ENCODE assay signal across 18 mouse cellular contexts in genomic region chr4:59757452-59758435, GRCm38 (mm10). TPM values are rescaled to one million over a fixed set of nuclear protein-coding genes. Genes with fewer than 3 reads are reported as not detected.
DNase-seq lines count a peak whose midpoint lies in the region; ATAC-seq and TF ChIP-seq lines count a peak whose summit lies in the region.
"Had no signal": no experiment of that assay in that cellular context is flagged by ENCODE, and none has a peak within 500 bp of the region (broad histone marks: within the 10 kb centered on the region; RNA-seq: fewer than 3 reads in every experiment).

No protein-coding gene starts in this region.

- TF ChIP-seq CTCF in kidney, postnatal 0 days (IDR thresholded peaks at IDR 0.05; ENCODE audit: low read depth) = no peak

- no peak overlapping the region for H3K9ac ChIP-seq in hindbrain, embryonic 15.5 days
- no peak overlapping the region for H3K9ac ChIP-seq in kidney, postnatal 0 days (ENCODE audit: low read depth, low read length)
- H3K9ac ChIP-seq: heart, embryonic 15.5 days; hindbrain, embryonic 12.5 days; liver, embryonic 13.5 days; midbrain, embryonic 15.5 days had no signal

- H3K4me3 ChIP-seq in hindbrain, embryonic 15.5 days = no peak overlapping the region
- H3K4me3 ChIP-seq in hindbrain, embryonic 10.5 days = no peak overlapping the region
- H3K4me3 ChIP-seq in kidney, postnatal 0 days (replicated peaks; ENCODE audit: low read depth, low read length) = no peak overlapping the region
- H3K4me3 ChIP-seq: heart, embryonic 15.5 days; hindbrain, embryonic 12.5 days; limb, embryonic 10.5 days; liver, embryonic 13.5 days; midbrain, embryonic 15.5 days had no signal

- no peaks in the 10 kb centered on the region for H3K9me3 ChIP-seq in hindbrain, embryonic 15.5 days
- H3K9me3 ChIP-seq in hindbrain, embryonic 10.5 days = no peaks in the 10 kb centered on the region
- no peaks in the 10 kb centered on the region for H3K9me3 ChIP-seq in kidney, postnatal 0 days (replicated peaks; ENCODE audit: low read length)
- H3K9me3 ChIP-seq: heart, embryonic 15.5 days; hindbrain, embryonic 12.5 days; limb, embryonic 10.5 days; liver, embryonic 13.5 days; midbrain, embryonic 15.5 days had no signal

- no peak overlapping the region for H3K4me2 ChIP-seq in hindbrain, embryonic 15.5 days
- peak overlapping the region; percentile 34; the same call in 1 of the 2 replicates for H3K4me2 ChIP-seq in kidney, postnatal 0 days (ENCODE audit: low read length)
- H3K4me2 ChIP-seq: heart, embryonic 15.5 days; hindbrain, embryonic 12.5 days; liver, embryonic 13.5 days; midbrain, embryonic 15.5 days had no signal

- H3K27ac ChIP-seq in hindbrain, embryonic 15.5 days (replicated peaks) = no peak overlapping the region
- no peak overlapping the region for H3K27ac ChIP-seq in hindbrain, embryonic 10.5 days
- H3K27ac ChIP-seq in kidney, postnatal 0 days = peak overlapping the region; percentile 62
- H3K27ac ChIP-seq: heart, embryonic 15.5 days; hindbrain, embryonic 12.5 days; limb, embryonic 10.5 days; liver, embryonic 13.5 days; midbrain, embryonic 15.5 days had no signal

- H3K27me3 ChIP-seq in hindbrain, embryonic 15.5 days = no peaks in the 10 kb centered on the region
- H3K27me3 ChIP-seq in hindbrain, embryonic 10.5 days (ENCODE audit: insufficient read depth, poor library complexity, severe bottlenecking) = no peaks in the 10 kb centered on the region
- H3K27me3 ChIP-seq in kidney, postnatal 0 days (ENCODE audit: insufficient read depth, low read length) = no peaks in the 10 kb centered on the region
- H3K27me3 ChIP-seq: heart, embryonic 15.5 days; hindbrain, embryonic 12.5 days; liver, embryonic 13.5 days; midbrain, embryonic 15.5 days had no signal

- peak; percentile 20; the same call in 1 of the 2 replicates for ATAC-seq in hindbrain, embryonic 15.5 days (ENCODE audit: low FRiP score, low read depth)
- peak; percentile 38; the same call in 1 of the 2 replicates for ATAC-seq in granulocyte monocyte progenitor cell, adult 5-6 weeks (replicated peaks; ENCODE audit: poor library complexity, severe bottlenecking)
- ATAC-seq in kidney, postnatal 0 days (replicated peaks; ENCODE audit: low FRiP score, low read depth) = peak; percentile 64
- ATAC-seq: midbrain, embryonic 15.5 days had no signal

- peaks cover 15% of the 10 kb centered on the region for H3K4me1 ChIP-seq in hindbrain, embryonic 15.5 days (replicated peaks)
- no peaks in the 10 kb centered on the region; the same call in 1 of the 2 replicates for H3K4me1 ChIP-seq in hindbrain, embryonic 10.5 days (replicated peaks)
- peaks cover 21% of the 10 kb centered on the region for H3K4me1 ChIP-seq in kidney, postnatal 0 days (replicated peaks; ENCODE audit: insufficient read depth, low read length)
- H3K4me1 ChIP-seq: limb, embryonic 10.5 days; liver, embryonic 13.5 days; midbrain, embryonic 15.5 days had no signal

- no peaks in the 10 kb centered on the region; the same call in 1 of the 2 replicates for H3K36me3 ChIP-seq in hindbrain, embryonic 15.5 days
- peaks cover 17% of the 10 kb centered on the region for H3K36me3 ChIP-seq in hindbrain, embryonic 10.5 days
- H3K36me3 ChIP-seq in kidney, postnatal 0 days (ENCODE audit: insufficient read depth, low read length) = 0 out of 2 replicates have a peak, but pooled peaks cover 3% of the 10 kb centered on the region
- H3K36me3 ChIP-seq: heart, embryonic 15.5 days had no signal

- DNase-seq in hindbrain, embryonic 10.5 days (ENCODE audit: low spot score) = no peak
- DNase-seq in NIH3T3 (ENCODE audit: low read depth) = peak; percentile 89
- peak; percentile 72 for DNase-seq in kidney, postnatal 0 days (ENCODE audit: low spot score)
- DNase-seq in urinary bladder, postnatal 14 days (ENCODE audit: low spot score) = no peak
- DNase-seq in adrenal gland, postnatal 25 days = no peak
- no peak for DNase-seq in gastrocnemius, postnatal 10 days
- DNase-seq: adrenal gland, adult 2 months; B cell, adult 2 months; cerebellum, adult 2 months; liver, embryonic 13.5 days; lung, postnatal 36 days; right cerebral cortex, postnatal 25 days had no signal

- 77% methylated on average over 12 of the region's 12 CpGs for WGBS in hindbrain, embryonic 15.5 days
- WGBS in hindbrain, embryonic 10.5 days = 85% methylated on average over 12 of the region's 12 CpGs
- 42% methylated on average over 12 of the region's 12 CpGs for WGBS in kidney, postnatal 0 days

RNA-seq across cellular contexts. Expression of gene Inip, which starts 43.6 kb away (rescaled TPM):
- 53.3 and 53.8 TPM in 2 replicates for polyA plus RNA-seq in hindbrain, embryonic 15.5 days (2015; fragmentation: Nextera tagmentation; extraction: Ambion mirVana)
- 86.7 and 103 TPM in 2 replicates for polyA plus RNA-seq in hindbrain, embryonic 10.5 days (2016; fragmentation: Nextera tagmentation; extraction: Ambion mirVana)
- 49.9 and 71.0 TPM in 2 replicates for total RNA-seq in granulocyte monocyte progenitor cell, adult 5-6 weeks (2014; fragmentation: Nextera tagmentation)
- total RNA-seq in granulocyte monocyte progenitor cell, adult 5-6 weeks (2017) = 55.9 and 60.1 TPM in 2 replicates
- polyA plus RNA-seq in kidney, postnatal 0 days (2015; fragmentation: Nextera tagmentation; extraction: Ambion mirVana) = 40.2 and 45.3 TPM in 2 replicates
- 19.0 and 19.9 TPM in 2 replicates for total RNA-seq in adrenal gland, postnatal 25 days (2021)
- total RNA-seq in gastrocnemius, postnatal 10 days (2021) = 1 to 10 TPM; 4.9 to 7.1 TPM

RNA-seq across cellular contexts. Expression of gene Snx30, which starts 47.9 kb away (rescaled TPM):
- 18.3 TPM in 2 replicates for polyA plus RNA-seq in hindbrain, embryonic 15.5 days (2015; fragmentation: Nextera tagmentation; extraction: Ambion mirVana)
- 14.4 and 14.6 TPM in 2 replicates for polyA plus RNA-seq in hindbrain, embryonic 10.5 days (2016; fragmentation: Nextera tagmentation; extraction: Ambion mirVana)
- 18.8 and 23.8 TPM in 2 replicates for total RNA-seq in granulocyte monocyte progenitor cell, adult 5-6 weeks (2014; fragmentation: Nextera tagmentation)
- total RNA-seq in granulocyte monocyte progenitor cell, adult 5-6 weeks (2017) = 21.7 and 25.8 TPM in 2 replicates
- 6.0 and 7.0 TPM in 2 replicates for polyA plus RNA-seq in kidney, postnatal 0 days (2015; fragmentation: Nextera tagmentation; extraction: Ambion mirVana)
- 4.2 and 6.7 TPM in 2 replicates for total RNA-seq in adrenal gland, postnatal 25 days (2021)
- 10 to 100 TPM in 1 of 2 experiments, 1 to 10 TPM in 1; 5.9 to 10.8 TPM for total RNA-seq in gastrocnemius, postnatal 10 days (2021)

Comparison
In these comparisons a context has a peak if more than half of its experiments do, and no peak if none do; other contexts are left out.
1. DNase-seq: peak in NIH3T3 (single experiment) and kidney, postnatal 0 days (single experiment); none in hindbrain, embryonic 10.5 days (single experiment), urinary bladder, postnatal 14 days (single experiment), adrenal gland, postnatal 25 days (single experiment) and gastrocnemius, postnatal 10 days (single experiment).
2. Peak in every context shown above with its lines, with median percentiles within 50 percentile points of each other: ATAC-seq.